Mouse (Mus musculus) spleen, postnatal 36 days (tissue): ENCODE measurements at regions not wholly inside any gene's neighbourhood (a gene's known extent, or its start where the extent isn't known, plus 50 kb on each side); places are given as distances from the start of the nearest gene placed in this dataset.

Experiments used
- DNase-seq, 2 experiments: peaks; one replicate each; pipeline ENCODE4 v3.0.0; 2022; ENCODE audit warnings: low spot score in 2 of 2, mixed read lengths in 1 of 2

DNA sequence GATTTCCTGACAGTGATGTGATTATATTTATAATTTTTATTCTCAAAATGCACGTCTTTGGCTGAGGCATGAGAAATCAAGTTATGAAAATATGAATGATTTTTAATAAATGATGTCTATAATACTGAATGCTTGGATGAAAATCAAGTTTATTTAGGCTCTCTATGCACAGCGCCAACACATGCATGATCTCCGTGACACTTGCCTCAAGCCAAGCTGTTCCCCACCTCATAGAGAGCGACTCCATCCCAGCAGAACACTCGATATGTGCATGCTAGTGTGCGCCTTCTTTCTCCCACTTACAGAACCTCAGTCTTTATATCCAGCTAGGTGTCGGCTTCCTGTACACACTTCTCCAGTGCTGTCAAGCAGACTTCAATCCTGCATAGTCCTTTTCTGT lies 139.8 kb upstream of the Gm9833 start:
- no peak for DNase-seq

GRCm38 (mm10) chr3:9957870-9958269 lies 130.0 kb upstream of the Gm9833 start:
- DNase-seq: no peak

DNA sequence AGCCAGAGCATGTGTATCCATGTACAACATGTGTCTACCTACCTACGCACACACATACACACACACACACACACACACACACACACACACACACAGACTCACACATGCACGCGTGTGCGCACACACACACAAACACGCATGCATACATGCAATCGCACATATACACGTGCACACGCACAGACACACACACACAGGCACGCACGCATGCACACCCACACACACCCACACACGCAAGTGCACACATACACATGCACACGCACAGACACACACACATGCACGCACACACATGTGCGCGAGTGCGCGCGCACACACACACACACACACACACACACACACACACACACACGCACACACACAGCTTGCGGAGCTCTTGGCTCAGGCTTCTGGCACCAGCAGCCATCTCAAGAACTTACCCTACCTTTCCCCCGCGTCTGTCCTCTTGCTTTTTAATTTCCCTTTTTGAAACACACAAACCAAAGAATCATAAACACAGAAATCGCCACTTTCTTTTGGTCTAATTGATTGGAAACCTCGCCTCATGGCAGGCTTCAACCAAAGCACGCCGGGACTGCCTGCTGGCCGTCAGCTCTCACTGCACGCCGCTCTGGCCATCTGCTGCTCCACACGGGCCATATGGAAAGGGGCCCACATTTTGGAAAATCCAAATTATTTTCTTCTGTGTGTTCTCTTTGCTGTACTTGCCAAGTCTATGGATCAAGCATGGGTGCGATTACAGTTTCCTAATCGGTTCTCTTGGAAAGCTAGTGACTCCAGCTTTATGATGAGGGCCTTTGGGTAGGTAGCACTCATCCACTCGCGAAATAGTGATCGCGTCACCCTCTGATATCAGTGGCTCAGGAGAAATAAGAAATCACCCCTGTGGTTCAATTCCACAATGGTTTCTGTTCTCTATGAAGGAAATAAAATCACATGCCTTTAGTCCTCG lies 127.9 kb upstream of the Gm9833 start:
- DNase-seq: no peak

DNA sequence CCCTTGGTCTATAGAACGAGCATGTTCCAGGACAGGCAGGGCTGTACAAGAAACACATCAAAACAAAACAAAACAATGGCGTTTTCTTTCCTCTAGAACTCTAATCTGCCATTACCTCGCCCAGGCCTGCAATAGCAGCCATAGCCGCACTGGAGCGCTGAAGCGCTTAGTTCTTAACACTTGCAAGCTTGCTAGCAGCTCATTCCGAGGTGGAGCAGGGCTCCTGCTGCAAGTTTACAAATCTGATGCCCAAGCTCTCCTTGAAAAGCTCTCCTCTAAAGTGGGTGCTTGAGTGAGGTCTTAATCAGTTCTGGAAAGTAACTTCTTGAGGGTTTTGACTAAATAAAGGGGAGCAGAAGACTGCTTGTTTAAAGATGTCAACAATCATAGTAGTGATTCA lies 127.2 kb upstream of the Gm9833 start:
- no peak for DNase-seq
